Mouse (Mus musculus) lung, postnatal 10 days (tissue): ENCODE measurements around the gene Anapc5.

Experiments used
- DNase-seq: peaks from one replicate; pipeline ENCODE4 v3.0.0; 2021

Gene Anapc5

DNA sequence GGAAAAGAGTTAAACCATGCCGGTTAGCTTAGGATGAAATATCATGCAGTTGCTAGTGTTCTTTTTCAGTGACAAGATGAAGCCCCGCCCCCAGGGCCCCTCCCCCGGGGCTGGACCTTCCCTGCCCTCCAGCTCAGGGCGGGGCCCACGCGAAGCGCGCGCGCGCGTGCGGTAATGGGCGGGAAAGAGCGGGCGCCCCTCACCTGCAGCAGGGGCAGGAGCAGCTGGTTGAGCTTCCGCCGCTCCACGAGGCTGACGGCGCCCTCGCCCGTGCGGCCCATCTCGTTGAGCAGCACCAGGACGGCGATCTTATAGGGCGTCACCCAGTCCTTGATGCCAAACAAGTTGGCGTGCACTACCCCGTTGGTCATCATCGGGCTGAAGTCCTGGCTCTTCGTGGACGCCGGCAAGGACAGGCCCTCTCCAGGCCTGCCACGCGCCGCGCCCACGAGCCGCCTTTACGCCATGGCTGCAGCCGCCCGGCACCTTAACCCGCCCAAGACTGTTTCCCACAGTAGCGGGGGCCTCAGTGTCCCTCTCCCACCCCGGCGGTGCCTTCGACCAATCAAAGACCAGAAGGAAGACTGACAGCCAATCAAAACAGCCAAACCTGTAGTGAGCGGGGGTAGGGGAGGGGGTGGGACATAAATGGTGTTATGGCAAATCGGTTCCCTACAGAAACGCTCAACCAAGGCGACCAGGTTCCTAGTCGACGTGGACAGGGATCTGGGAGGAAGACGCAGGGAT is at the start of gene Anapc5:
Gene Anapc5, minus strand, starts transcription at position 563 of the 747 bp plus-strand sequence.
- peak; percentile 97 for DNase-seq

- no peak for DNase-seq
These were observed 41.9 kb upstream of the Anapc5 start for GRCm38 (mm10) chr5:122863053-122863452.

GRCm38 (mm10) chr5:122855858-122856257 is 34.7 kb upstream of the Anapc5 start:
- DNase-seq: no peak

- DNase-seq: no peak
These were observed 31.5 kb upstream of the Anapc5 start for GRCm38 (mm10) chr5:122852611-122853010.

DNA sequence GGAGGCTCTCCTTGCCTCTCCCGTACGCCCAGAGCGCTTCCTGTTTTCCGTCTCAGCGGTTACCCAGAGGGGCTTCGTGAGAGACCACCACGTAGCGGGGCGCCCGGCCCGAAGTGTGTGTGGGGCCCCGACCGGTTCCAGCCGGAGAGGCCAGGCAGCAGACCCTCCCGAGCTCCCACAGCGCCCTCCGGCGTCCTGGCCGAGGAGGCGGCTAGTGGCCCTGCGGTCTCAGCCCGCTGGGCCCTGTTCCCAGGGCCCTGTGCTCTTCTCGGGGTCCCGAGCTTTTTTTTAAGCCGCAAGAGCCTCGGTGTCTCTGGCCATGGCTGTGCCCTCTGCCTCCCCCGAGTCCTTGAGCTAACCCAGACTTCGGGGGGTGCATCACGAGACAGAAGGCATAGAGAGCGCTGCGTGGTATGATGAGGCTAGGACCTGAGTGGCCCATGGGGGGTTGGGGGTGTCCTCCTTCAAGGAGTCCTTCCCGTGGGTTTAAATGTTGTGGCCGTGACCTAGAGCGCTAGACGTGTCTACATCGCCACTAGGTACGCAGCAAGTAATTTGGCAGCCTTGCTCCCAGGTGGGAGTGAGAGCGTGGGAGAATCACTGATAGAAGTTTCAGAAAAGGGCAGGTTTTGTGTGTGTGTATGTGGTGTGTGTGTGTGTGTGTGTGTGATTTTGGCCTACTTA is 29.3 kb upstream of the Anapc5 start:
- DNase-seq: peak; percentile 77

- DNase-seq: peak; percentile 99
These were observed 28.6 kb upstream of the Anapc5 start, which contains the start of gene Rnf34 for GRCm38 (mm10) chr5:122849521-122850318. Gene Rnf34 (plus strand): TSS chr5:122850048.

GRCm38 (mm10) chr5:122843799-122844198 is 22.7 kb upstream of the Anapc5 start:
- DNase-seq: no peak

GRCm38 (mm10) chr5:122841126-122841525 is 20.0 kb upstream of the Anapc5 start:
- DNase-seq: no peak

GRCm38 (mm10) chr5:122832996-122833395 is 11.9 kb upstream of the Anapc5 start:
- no peak for DNase-seq

DNA sequence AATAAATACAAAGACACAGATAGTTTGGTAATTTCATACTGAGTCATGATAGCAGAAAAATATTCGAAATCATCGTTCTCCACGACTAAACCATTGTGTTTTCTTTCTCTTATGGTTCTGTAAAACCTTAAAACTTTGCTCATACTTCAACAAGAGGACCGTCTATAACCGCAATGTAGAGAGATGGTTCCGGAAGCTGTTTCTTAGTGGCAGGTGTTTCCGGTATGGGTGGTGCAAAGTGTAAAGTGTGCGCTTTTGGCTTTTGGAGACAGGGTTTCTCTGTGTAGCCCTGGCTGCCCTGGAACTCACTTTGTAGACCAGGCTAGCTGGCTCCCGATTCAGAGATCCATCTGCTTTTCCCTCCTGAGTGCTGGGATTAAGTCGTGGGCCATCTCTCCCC is 11.4 kb upstream of the Anapc5 start:
- no peak for DNase-seq

- no peak for DNase-seq
These were observed 4.0 kb upstream of the Anapc5 start for GRCm38 (mm10) chr5:122825099-122825498.

DNA sequence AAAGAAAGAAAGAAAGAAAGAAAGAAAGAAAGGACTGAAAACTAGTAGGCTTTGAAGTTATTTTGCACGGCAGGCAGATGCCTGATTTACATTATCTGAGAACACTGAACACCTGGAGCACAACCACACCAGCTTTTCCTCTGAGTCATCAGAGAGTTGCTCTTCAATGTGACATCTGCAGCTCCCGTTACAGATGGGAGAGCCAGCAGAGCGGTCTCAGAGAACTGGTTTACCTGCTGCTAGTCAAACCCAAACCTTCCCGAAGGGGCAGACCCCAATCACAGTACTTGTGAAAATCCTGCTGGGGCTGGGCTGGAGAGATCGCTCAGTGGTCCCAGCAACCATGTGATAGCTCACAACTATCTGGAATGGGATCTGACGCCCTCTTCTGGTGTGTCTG is 3.3 kb upstream of the Anapc5 start:
- DNase-seq: no peak

- DNase-seq: no peak
These were observed 2.8 kb upstream of the Anapc5 start for GRCm38 (mm10) chr5:122823976-122824375.

- no peak for DNase-seq
These were observed 1.3 kb upstream of the Anapc5 start for GRCm38 (mm10) chr5:122822441-122822840.

- DNase-seq: no peak
These were observed 366 bp upstream of the Anapc5 start for GRCm38 (mm10) chr5:122821524-122821885.

GRCm38 (mm10) chr5:122812699-122813098 is 8.4 kb downstream of the Anapc5 start:
- DNase-seq: no peak

GRCm38 (mm10) chr5:122811364-122812079 is 9.6 kb downstream of the Anapc5 start:
- DNase-seq: peak; percentile 78

DNA sequence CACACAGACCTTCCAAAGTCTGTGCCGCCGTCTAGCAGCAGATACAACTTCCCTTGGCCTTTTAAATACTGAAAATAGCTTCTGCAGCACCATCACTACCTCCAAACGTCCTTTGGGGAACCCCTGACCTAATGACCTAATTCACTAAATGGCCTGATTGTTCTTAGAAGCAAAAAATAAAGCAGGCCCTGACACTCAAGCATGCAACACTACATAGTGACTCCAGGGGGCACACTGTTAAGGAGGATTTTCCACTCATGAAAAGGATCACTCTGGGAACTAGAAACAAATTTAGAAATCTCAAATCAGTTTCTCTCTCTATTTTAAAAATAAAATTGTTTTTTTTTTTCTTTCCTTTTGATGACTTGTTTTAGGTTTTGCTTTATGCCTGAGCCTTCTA is 15.6 kb downstream of the Anapc5 start:
- DNase-seq: no peak

DNA sequence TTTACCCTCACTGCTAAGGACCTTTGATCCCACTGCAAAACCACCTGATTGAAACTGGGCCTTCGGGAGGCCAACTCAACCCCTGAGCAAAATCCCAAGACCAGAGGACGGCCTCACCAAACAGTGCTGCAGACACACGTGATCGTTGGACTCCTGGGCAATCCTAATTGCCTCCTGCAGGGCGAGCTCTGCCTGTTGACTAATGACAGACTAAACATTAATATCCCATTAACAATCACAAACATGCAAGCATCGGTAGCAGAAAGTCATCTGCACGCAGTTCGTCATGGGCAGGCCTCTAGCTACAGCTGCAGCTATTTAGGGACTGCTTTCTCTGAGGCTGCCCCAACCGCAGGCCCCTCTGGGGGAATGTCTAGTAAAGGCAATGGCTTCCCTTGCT is 18.4 kb downstream of the Anapc5 start:
- DNase-seq: peak; percentile 56

- DNase-seq: no peak
These were observed 19.5 kb downstream of the Anapc5 start for GRCm38 (mm10) chr5:122801684-122802083.

GRCm38 (mm10) chr5:122800345-122801010 is 20.7 kb downstream of the Anapc5 start:
- no peak for DNase-seq
